Comparison of ENCODE assay signal across 13 mouse cellular contexts in the genomic region with DNA sequence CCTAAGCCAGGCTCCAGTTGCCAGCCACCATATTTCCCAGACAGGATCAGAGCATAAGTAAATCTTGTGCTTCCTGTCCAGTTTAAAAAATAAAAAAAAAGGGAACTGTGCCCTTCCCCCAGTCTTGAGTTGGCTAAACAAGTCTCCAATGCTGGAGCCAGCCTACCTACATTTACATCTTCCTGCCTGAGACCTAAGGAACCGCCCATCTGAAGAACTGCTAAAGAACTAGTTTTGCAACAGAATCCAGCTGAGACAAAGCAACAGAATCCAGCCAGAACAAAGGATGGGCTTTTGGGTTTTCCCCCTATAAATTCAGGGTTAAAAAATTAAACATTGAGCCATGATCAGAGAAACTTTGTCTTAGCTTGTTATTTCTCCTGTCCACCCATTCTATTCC.
"Had no signal": no experiment of that assay in that cellular context is flagged by ENCODE, and none has a peak within 500 bp of the region (broad histone marks: within the 10 kb centered on the region; RNA-seq: fewer than 3 reads in every experiment).

No protein-coding gene starts in this region.

- DNase-seq: gastrocnemius, postnatal 14 days; gastrocnemius, postnatal 36 days; heart, adult 11 months; heart, adult 2 months; heart, postnatal 14 days; heart, postnatal 36 days; kidney, adult 18-20 months; kidney, adult 8-10 months; kidney, postnatal 10 days; kidney, postnatal 25 days; kidney, postnatal 4 days; liver; liver, embryonic 13.5 days had no signal
